In the genomic region with DNA sequence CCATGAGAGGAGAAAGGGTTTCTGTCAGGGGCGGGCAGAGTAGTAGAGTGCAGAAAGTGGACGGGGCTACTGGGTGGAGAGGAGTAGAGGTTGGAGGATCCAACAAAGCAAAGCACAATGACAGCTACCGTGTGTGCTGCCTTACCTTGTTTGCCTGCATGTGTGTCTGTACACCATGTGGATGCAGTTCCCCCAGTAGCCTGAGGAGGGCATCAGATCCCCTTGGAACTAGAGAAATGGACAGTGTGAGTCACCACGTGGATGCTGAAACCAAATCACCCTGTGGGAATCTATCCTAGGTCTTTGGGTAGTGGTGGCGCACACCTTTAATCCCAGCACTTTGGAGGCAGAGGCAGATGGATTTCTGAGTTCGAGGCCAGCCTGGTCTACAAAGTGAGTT, we compare ENCODE assay signal across 15 mouse cellular contexts. TPM values are rescaled to one million over a fixed set of nuclear protein-coding genes. Genes with fewer than 3 reads are reported as not detected.
A peak's percentile ranks its signal among the peaks of the same experiment; 100 is the strongest.
DNase-seq lines count a peak whose midpoint lies in the region; ATAC-seq and TF ChIP-seq lines count a peak whose summit lies in the region.
"Had no signal": no experiment of that assay in that cellular context is flagged by ENCODE, and none has a peak within 500 bp of the region (broad histone marks: within the 10 kb centered on the region; RNA-seq: fewer than 3 reads in every experiment).

No protein-coding gene starts in this region.

- H3K4me2 ChIP-seq in kidney, postnatal 0 days (ENCODE audit: low read length) = no peak overlapping the region
- no peak overlapping the region for H3K4me2 ChIP-seq in midbrain, embryonic 13.5 days (replicated peaks)
- no peak overlapping the region for H3K4me2 ChIP-seq in midbrain, embryonic 15.5 days
- H3K4me2 ChIP-seq: heart, embryonic 12.5 days; liver, embryonic 15.5 days; midbrain, embryonic 12.5 days; stomach, embryonic 15.5 days had no signal

- peak; percentile 16; the same call in 1 of the 2 replicates for TF ChIP-seq CTCF in kidney, postnatal 0 days (IDR thresholded peaks at IDR 0.05; ENCODE audit: low read depth)

- no peak overlapping the region for H3K27ac ChIP-seq in kidney, postnatal 0 days
- no peak overlapping the region for H3K27ac ChIP-seq in midbrain, embryonic 13.5 days
- no peak overlapping the region for H3K27ac ChIP-seq in midbrain, embryonic 15.5 days
- H3K27ac ChIP-seq: hindbrain, embryonic 10.5 days; liver, embryonic 15.5 days; midbrain, embryonic 12.5 days; stomach, embryonic 15.5 days had no signal

- H3K36me3 ChIP-seq in kidney, postnatal 0 days (ENCODE audit: insufficient read depth, low read length) = peaks cover 31% of the 10 kb centered on the region
- peaks cover 74% of the 10 kb centered on the region for H3K36me3 ChIP-seq in midbrain, embryonic 13.5 days
- H3K36me3 ChIP-seq in midbrain, embryonic 15.5 days (replicated peaks) = peaks cover 40% of the 10 kb centered on the region

- 95% methylated on average over 6 of the region's 6 CpGs for WGBS in kidney, postnatal 0 days
- 97% methylated on average over 6 of the region's 6 CpGs for WGBS in midbrain, embryonic 13.5 days
- 98% methylated on average over 6 of the region's 6 CpGs for WGBS in midbrain, embryonic 15.5 days

- no peaks in the 10 kb centered on the region for H3K4me1 ChIP-seq in kidney, postnatal 0 days (replicated peaks; ENCODE audit: insufficient read depth, low read length)
- H3K4me1 ChIP-seq in midbrain, embryonic 13.5 days (replicated peaks) = peaks cover 17% of the 10 kb centered on the region; the same call in 1 of the 2 replicates
- H3K4me1 ChIP-seq in midbrain, embryonic 15.5 days = 0 out of 2 replicates have a peak, but pooled peaks cover 11% of the 10 kb centered on the region
- H3K4me1 ChIP-seq: heart, embryonic 12.5 days; hindbrain, embryonic 10.5 days; liver, embryonic 15.5 days; midbrain, embryonic 12.5 days; stomach, embryonic 15.5 days had no signal

- H3K9ac ChIP-seq in kidney, postnatal 0 days (ENCODE audit: low read depth, low read length) = no peak overlapping the region
- no peak overlapping the region for H3K9ac ChIP-seq in midbrain, embryonic 13.5 days (replicated peaks)
- no peak overlapping the region for H3K9ac ChIP-seq in midbrain, embryonic 15.5 days
- H3K9ac ChIP-seq: heart, embryonic 12.5 days; liver, embryonic 15.5 days; midbrain, embryonic 12.5 days; stomach, embryonic 15.5 days had no signal

- DNase-seq in kidney, postnatal 0 days (ENCODE audit: low spot score) = no peak
- no peak for DNase-seq in kidney, postnatal 25 days
- DNase-seq in NIH3T3 (ENCODE audit: low read depth) = peak; percentile 16
- no peak for DNase-seq in cerebellum, adult 9-11 months
- DNase-seq: adrenal gland, postnatal 25 days; cerebellum, adult 11 months had no signal

- no peak overlapping the region for H3K4me3 ChIP-seq in kidney, postnatal 0 days (replicated peaks; ENCODE audit: low read depth, low read length)
- no peak overlapping the region for H3K4me3 ChIP-seq in midbrain, embryonic 13.5 days (replicated peaks)
- H3K4me3 ChIP-seq in midbrain, embryonic 15.5 days = no peak overlapping the region
- H3K4me3 ChIP-seq: erythroblast, embryonic 14.5 days; heart, embryonic 12.5 days; hindbrain, embryonic 10.5 days; liver, embryonic 15.5 days; midbrain, embryonic 12.5 days; stomach, embryonic 15.5 days had no signal

- H3K27me3 ChIP-seq in kidney, postnatal 0 days (ENCODE audit: insufficient read depth, low read length) = no peaks in the 10 kb centered on the region
- 0 out of 2 replicates have a peak, but pooled peaks cover 2% of the 10 kb centered on the region for H3K27me3 ChIP-seq in midbrain, embryonic 13.5 days
- H3K27me3 ChIP-seq in midbrain, embryonic 15.5 days (replicated peaks) = no peaks in the 10 kb centered on the region
- H3K27me3 ChIP-seq: heart, embryonic 12.5 days; liver, embryonic 15.5 days; stomach, embryonic 15.5 days had no signal

- ATAC-seq in kidney, postnatal 0 days (replicated peaks; ENCODE audit: low FRiP score, low read depth) = no peak
- ATAC-seq in midbrain, embryonic 13.5 days = peak; percentile 34; the same call in 1 of the 2 replicates
- no peak for ATAC-seq in midbrain, embryonic 15.5 days (replicated peaks)
- 0 out of 2 replicates have a peak, but pooled peaks have one; percentile 23 for ATAC-seq in megakaryocyte progenitor cell, adult 5-6 weeks (replicated peaks; ENCODE audit: poor library complexity)

- no peaks in the 10 kb centered on the region; the same call in 1 of the 2 replicates for H3K9me3 ChIP-seq in kidney, postnatal 0 days (replicated peaks; ENCODE audit: low read length)
- H3K9me3 ChIP-seq in midbrain, embryonic 13.5 days = peaks cover 3% of the 10 kb centered on the region
- no peaks in the 10 kb centered on the region for H3K9me3 ChIP-seq in midbrain, embryonic 15.5 days
- H3K9me3 ChIP-seq: liver, embryonic 15.5 days; stomach, embryonic 15.5 days had no signal

RNA-seq across cellular contexts. Expression of a gene that starts 11.6 kb away (rescaled TPM):
- polyA plus RNA-seq in kidney, postnatal 0 days (2015; fragmentation: Nextera tagmentation; extraction: Ambion mirVana) = 38.7 and 39.7 TPM in 2 replicates
- 64.6 and 69.3 TPM in 2 replicates for polyA plus RNA-seq in midbrain, embryonic 13.5 days (2015; fragmentation: Nextera tagmentation; extraction: Ambion mirVana)
- 52.2 and 54.6 TPM in 2 replicates for polyA plus RNA-seq in midbrain, embryonic 15.5 days (2015; fragmentation: Nextera tagmentation; extraction: Ambion mirVana)
- total RNA-seq in megakaryocyte progenitor cell, adult 5-6 weeks (2015) = 41.3 and 47.8 TPM in 2 replicates
- 53.6 and 69.8 TPM in 2 replicates for total RNA-seq in megakaryocyte progenitor cell, adult 5-6 weeks (2017)

RNA-seq across cellular contexts. Expression of a gene that starts 31.9 kb away (rescaled TPM):
- polyA plus RNA-seq in kidney, postnatal 0 days (2015; fragmentation: Nextera tagmentation; extraction: Ambion mirVana) = 12.5 and 12.7 TPM in 2 replicates
- polyA plus RNA-seq in midbrain, embryonic 13.5 days (2015; fragmentation: Nextera tagmentation; extraction: Ambion mirVana) = 28.1 and 29.6 TPM in 2 replicates
- polyA plus RNA-seq in midbrain, embryonic 15.5 days (2015; fragmentation: Nextera tagmentation; extraction: Ambion mirVana) = 24.0 and 26.3 TPM in 2 replicates
- 38.9 and 46.6 TPM in 2 replicates for total RNA-seq in megakaryocyte progenitor cell, adult 5-6 weeks (2015)
- 31.9 and 32.6 TPM in 2 replicates for total RNA-seq in megakaryocyte progenitor cell, adult 5-6 weeks (2017)

Comparison
In these comparisons a context has a peak if more than half of its experiments do, and no peak if none do; other contexts are left out.
1. ATAC-seq: peak in midbrain, embryonic 13.5 days (single experiment) and megakaryocyte progenitor cell, adult 5-6 weeks (single experiment); none in kidney, postnatal 0 days (single experiment) and midbrain, embryonic 15.5 days (single experiment).